ENCODE assay signal across 8 mouse cellular contexts in the genomic region with DNA sequence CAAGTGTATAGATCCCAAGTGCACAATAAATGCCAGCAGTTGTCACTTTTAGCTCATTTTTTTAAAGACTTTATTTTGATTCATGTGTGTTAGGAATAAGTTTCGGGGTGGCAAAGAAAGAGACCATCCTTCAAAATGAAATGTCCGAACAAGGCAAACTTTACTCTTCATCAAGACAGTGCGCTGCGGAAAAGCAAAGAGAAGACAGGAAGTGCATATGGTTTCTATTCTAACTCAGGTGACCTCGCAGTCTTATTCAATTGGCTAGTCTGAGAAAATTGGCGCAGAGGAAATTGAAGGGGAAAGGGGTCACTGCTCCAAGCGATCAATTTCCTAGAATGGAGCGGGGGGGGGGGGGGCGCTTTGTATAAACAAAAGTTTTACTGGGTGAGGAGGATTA. TPM values are rescaled to one million over a fixed set of nuclear protein-coding genes. Genes with fewer than 3 reads are reported as not detected.
DNase-seq lines count a peak whose midpoint lies in the region; ATAC-seq and TF ChIP-seq lines count a peak whose summit lies in the region.

No protein-coding gene starts in this region.

- intact Hi-C loops in left cerebral cortex, postnatal 25 days (cut with DNase I) = no loop called here

- H3K27me3 ChIP-seq in liver, adult 2 months (ENCODE audit: control insufficient read depth, insufficient read depth, low read length) = no peaks in the 10 kb centered on the region
- no peaks in the 10 kb centered on the region for H3K27me3 ChIP-seq in intestine, embryonic 14.5 days (replicated peaks; ENCODE audit: control insufficient read depth, insufficient read depth, low read length)
- no peaks in the 10 kb centered on the region for H3K27me3 ChIP-seq in midbrain, postnatal 0 days (ENCODE audit: insufficient read depth, low read length)

- peaks cover 10% of the 10 kb centered on the region; the same call in 1 of the 2 replicates for H3K4me1 ChIP-seq in liver, adult 2 months (ENCODE audit: control insufficient read depth, insufficient read depth, low read length)
- H3K4me1 ChIP-seq in intestine, embryonic 14.5 days (replicated peaks; ENCODE audit: control insufficient read depth, insufficient read depth, low read length) = peaks cover 30% of the 10 kb centered on the region
- peaks cover 17% of the 10 kb centered on the region; the same call in 1 of the 2 replicates for H3K4me1 ChIP-seq in midbrain, postnatal 0 days (ENCODE audit: insufficient read depth, low read length)

- no peak for ATAC-seq in intestine, embryonic 14.5 days (replicated peaks; ENCODE audit: low FRiP score, low TSS enrichment, low read depth)
- ATAC-seq in midbrain, postnatal 0 days (ENCODE audit: low FRiP score) = no peak

- peak overlapping the region; percentile 74 for H3K9ac ChIP-seq in liver, adult 2 months (ENCODE audit: low read depth, low read length)
- H3K9ac ChIP-seq in intestine, embryonic 14.5 days (ENCODE audit: low read length) = peak overlapping the region; percentile 86
- peak overlapping the region; percentile 95 for H3K9ac ChIP-seq in midbrain, postnatal 0 days (replicated peaks; ENCODE audit: low read length, poor library complexity, severe bottlenecking)

- 27% methylated on average over 9 of the region's 9 CpGs for WGBS in liver, adult 2 months
- WGBS in intestine, embryonic 14.5 days = 19% methylated on average over 9 of the region's 9 CpGs
- 46% methylated on average over 9 of the region's 9 CpGs for WGBS in midbrain, postnatal 0 days

- peak overlapping the region; percentile 73 for H3K4me3 ChIP-seq in liver, adult 2 months (ENCODE audit: insufficient read depth, low read depth, low read length)
- H3K4me3 ChIP-seq in intestine, embryonic 14.5 days (ENCODE audit: low read depth, low read length) = peak overlapping the region; percentile 85
- peak overlapping the region; percentile 92 for H3K4me3 ChIP-seq in midbrain, postnatal 0 days (ENCODE audit: low read depth, low read length)

- no peaks in the 10 kb centered on the region for H3K36me3 ChIP-seq in liver, adult 2 months (ENCODE audit: control insufficient read depth, insufficient read depth, low read length)
- H3K36me3 ChIP-seq in intestine, embryonic 14.5 days (ENCODE audit: control insufficient read depth, insufficient read depth, low read length) = no peaks in the 10 kb centered on the region
- no peaks in the 10 kb centered on the region for H3K36me3 ChIP-seq in midbrain, postnatal 0 days (ENCODE audit: insufficient read depth, low read length)

- no peak for TF ChIP-seq CTCF in liver, adult 2 months (IDR thresholded peaks at IDR 0.05; ENCODE audit: low read depth, low read length)
- no peak for TF ChIP-seq CTCF in midbrain, postnatal 0 days (IDR thresholded peaks at IDR 0.05)

- peak overlapping the region; percentile 53 for H3K27ac ChIP-seq in liver, adult 2 months (replicated peaks; ENCODE audit: insufficient read depth, low read depth, low read length)
- peak overlapping the region; percentile 75 for H3K27ac ChIP-seq in intestine, embryonic 14.5 days (ENCODE audit: low read depth)
- H3K27ac ChIP-seq in midbrain, postnatal 0 days (ENCODE audit: low read depth, low read length) = peak overlapping the region; percentile 79; the same call in 1 of the 2 replicates

- peaks cover 14% of the 10 kb centered on the region; the same call in 1 of the 2 replicates for H3K79me2 ChIP-seq in liver, adult 2 months (ENCODE audit: control insufficient read depth, insufficient read depth, low read length)

- TF ChIP-seq POLR2A in liver, adult 2 months (IDR thresholded peaks at IDR 0.05; ENCODE audit: extremely low read depth, insufficient read depth, low read length) = no peak

- peak overlapping the region; percentile 97 for H3K4me2 ChIP-seq in intestine, embryonic 14.5 days (ENCODE audit: low read length)
- H3K4me2 ChIP-seq in midbrain, postnatal 0 days (ENCODE audit: low read depth, low read length, poor library complexity, severe bottlenecking) = peak overlapping the region; percentile 91

- no peaks in the 10 kb centered on the region for H3K9me3 ChIP-seq in intestine, embryonic 14.5 days (ENCODE audit: control insufficient read depth, low read length)
- H3K9me3 ChIP-seq in midbrain, postnatal 0 days (ENCODE audit: low read length) = no peaks in the 10 kb centered on the region

- peak; percentile 22 for DNase-seq in liver, adult 2 months (ENCODE audit: extremely low read depth, low read depth, low spot score)
- no peak for DNase-seq in liver
- peak; percentile 27 for DNase-seq in c-Kit-positive CD71-positive TER-119-positive erythroid progenitor cells, embryonic 14.5 days (ENCODE audit: low spot score)
- DNase-seq in intestine, embryonic 14.5 days (ENCODE audit: low spot score) = no peak
- DNase-seq in midbrain, postnatal 0 days (ENCODE audit: low spot score) = peak; percentile 33
- no peak for DNase-seq in left cerebral cortex, postnatal 25 days (ENCODE audit: low spot score in 2 of 2)
- no peak for DNase-seq in layer of hippocampus, postnatal 14 days (ENCODE audit: low spot score in 2 of 2)
- no peak for DNase-seq in kidney, adult 9 months

RNA-seq across cellular contexts. Expression of a gene that starts 0.6 kb away (rescaled TPM):
- 17.3 and 20.1 TPM in 2 replicates for total RNA-seq in liver, adult 2 months (2014; rRNA removed)
- 18.0 and 28.8 TPM in 2 replicates for polyA plus RNA-seq in liver, adult 2 months (2012; rRNA removed)
- 28.5 and 31.5 TPM in 2 replicates for polyA plus RNA-seq in intestine, embryonic 14.5 days (2014; fragmentation: Nextera tagmentation; extraction: Ambion mirVana)
- 63.9 and 71.2 TPM in 2 replicates for total RNA-seq in midbrain, postnatal 0 days (2014; rRNA removed)
- 21.3 and 21.7 TPM in 2 replicates for polyA plus RNA-seq in midbrain, postnatal 0 days (2015; fragmentation: Nextera tagmentation; extraction: Ambion mirVana)
- total RNA-seq in left cerebral cortex, postnatal 25 days (2021) = 10 to 100 TPM; 53.2 to 72.7 TPM
- total RNA-seq in layer of hippocampus, postnatal 14 days (2021) = 10 to 100 TPM; 53.6 TPM

RNA-seq across cellular contexts. Expression of a gene that starts 15.4 kb away (rescaled TPM):
- total RNA-seq in liver, adult 2 months (2014; rRNA removed) = 13.5 and 19.2 TPM in 2 replicates
- 14.3 and 17.2 TPM in 2 replicates for polyA plus RNA-seq in liver, adult 2 months (2012; rRNA removed)
- 220 and 222 TPM in 2 replicates for polyA plus RNA-seq in intestine, embryonic 14.5 days (2014; fragmentation: Nextera tagmentation; extraction: Ambion mirVana)
- total RNA-seq in midbrain, postnatal 0 days (2014; rRNA removed) = 38.1 and 47.3 TPM in 2 replicates
- 68.2 and 76.6 TPM in 2 replicates for polyA plus RNA-seq in midbrain, postnatal 0 days (2015; fragmentation: Nextera tagmentation; extraction: Ambion mirVana)
- 10 to 100 TPM; 17.4 to 18.2 TPM for total RNA-seq in left cerebral cortex, postnatal 25 days (2021)
- 10 to 100 TPM; 17.9 to 19.2 TPM for total RNA-seq in layer of hippocampus, postnatal 14 days (2021)

RNA-seq across cellular contexts. Expression of a gene that starts 33.1 kb away (rescaled TPM):
- total RNA-seq in liver, adult 2 months (2014; rRNA removed) = under 0.01 and 0.20 TPM in 2 replicates
- 0.11 and 0.20 TPM in 2 replicates for polyA plus RNA-seq in liver, adult 2 months (2012; rRNA removed)
- 1.3 and 2.0 TPM in 2 replicates for polyA plus RNA-seq in intestine, embryonic 14.5 days (2014; fragmentation: Nextera tagmentation; extraction: Ambion mirVana)
- total RNA-seq in midbrain, postnatal 0 days (2014; rRNA removed) = 0.55 and 0.85 TPM in 2 replicates
- 0.27 and 0.36 TPM in 2 replicates for polyA plus RNA-seq in midbrain, postnatal 0 days (2015; fragmentation: Nextera tagmentation; extraction: Ambion mirVana)
- total RNA-seq in left cerebral cortex, postnatal 25 days (2021) = 1 to 10 TPM; 1.2 to 1.5 TPM
- total RNA-seq in layer of hippocampus, postnatal 14 days (2021) = 1 to 10 TPM; 1.3 to 1.9 TPM

RNA-seq across cellular contexts. Expression of a gene that starts 41.6 kb away (rescaled TPM):
- 20.8 and 21.2 TPM in 2 replicates for total RNA-seq in liver, adult 2 months (2014; rRNA removed)
- 9.7 and 17.9 TPM in 2 replicates for polyA plus RNA-seq in liver, adult 2 months (2012; rRNA removed)
- 40.2 and 41.4 TPM in 2 replicates for polyA plus RNA-seq in intestine, embryonic 14.5 days (2014; fragmentation: Nextera tagmentation; extraction: Ambion mirVana)
- 10.4 and 24.3 TPM in 2 replicates for total RNA-seq in midbrain, postnatal 0 days (2014; rRNA removed)
- polyA plus RNA-seq in midbrain, postnatal 0 days (2015; fragmentation: Nextera tagmentation; extraction: Ambion mirVana) = 7.7 and 8.3 TPM in 2 replicates
- 1 to 10 TPM; 9.0 to 9.6 TPM for total RNA-seq in left cerebral cortex, postnatal 25 days (2021)
- total RNA-seq in layer of hippocampus, postnatal 14 days (2021) = 10 to 100 TPM; 11.9 to 12.6 TPM

RNA-seq across cellular contexts. Expression of a gene that starts 47.1 kb away (rescaled TPM):
- total RNA-seq in liver, adult 2 months (2014; rRNA removed) = 12.6 and 14.6 TPM in 2 replicates
- 14.5 and 15.7 TPM in 2 replicates for polyA plus RNA-seq in liver, adult 2 months (2012; rRNA removed)
- 158 and 160 TPM in 2 replicates for polyA plus RNA-seq in intestine, embryonic 14.5 days (2014; fragmentation: Nextera tagmentation; extraction: Ambion mirVana)
- 72.3 and 74.2 TPM in 2 replicates for total RNA-seq in midbrain, postnatal 0 days (2014; rRNA removed)
- polyA plus RNA-seq in midbrain, postnatal 0 days (2015; fragmentation: Nextera tagmentation; extraction: Ambion mirVana) = 108 and 111 TPM in 2 replicates
- total RNA-seq in left cerebral cortex, postnatal 25 days (2021) = 100 to 1,000 TPM in 1 of 2 experiments, 10 to 100 TPM in 1; 99.3 to 108 TPM
- 10 to 100 TPM; 77.9 to 78.5 TPM for total RNA-seq in layer of hippocampus, postnatal 14 days (2021)

Comparison
In these comparisons a context has a peak if more than half of its experiments do, and no peak if none do; other contexts are left out.
1. DNase-seq: peak in liver, adult 2 months (single experiment), c-Kit-positive CD71-positive TER-119-positive erythroid progenitor cells, embryonic 14.5 days (single experiment) and midbrain, postnatal 0 days (single experiment); none in liver (single experiment), intestine, embryonic 14.5 days (single experiment), left cerebral cortex, postnatal 25 days (0 of 2), layer of hippocampus, postnatal 14 days (0 of 2) and kidney, adult 9 months (single experiment).
2. Peak in every context shown above with its lines, with median percentiles within 50 percentile points of each other: H3K27ac ChIP-seq, H3K4me3 ChIP-seq and H3K9ac ChIP-seq.